18 mouse cellular contexts compared by ENCODE assay signal in the genomic region with DNA sequence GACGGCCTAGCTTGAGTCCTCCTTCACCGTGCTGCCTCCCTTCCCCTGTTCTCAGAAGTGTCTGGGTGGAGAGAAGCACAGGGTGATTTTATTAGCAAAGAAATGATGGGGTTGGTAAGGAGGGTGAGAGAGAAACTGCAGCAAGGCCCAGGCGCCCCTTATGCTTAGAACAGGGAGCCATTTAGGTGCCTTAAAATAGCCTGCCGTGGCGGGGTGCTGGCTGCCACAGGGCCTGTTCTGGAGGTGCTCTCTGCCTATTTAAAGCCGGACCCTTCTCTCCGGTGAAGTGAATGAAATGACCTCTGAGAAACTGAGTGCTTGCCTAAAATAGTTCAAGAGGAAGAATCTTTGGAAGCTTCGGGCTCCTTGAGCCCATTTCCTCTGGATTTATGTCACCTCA. TPM values are rescaled to one million over a fixed set of nuclear protein-coding genes. Genes with fewer than 3 reads are reported as not detected.
DNase-seq lines count a peak whose midpoint lies in the region; ATAC-seq and TF ChIP-seq lines count a peak whose summit lies in the region.
"Had no signal": no experiment of that assay in that cellular context is flagged by ENCODE, and none has a peak within 500 bp of the region (broad histone marks: within the 10 kb centered on the region; RNA-seq: fewer than 3 reads in every experiment).

No protein-coding gene starts in this region.

- no peaks in the 10 kb centered on the region for H3K9me3 ChIP-seq in liver, embryonic 13.5 days (replicated peaks)
- no peaks in the 10 kb centered on the region for H3K9me3 ChIP-seq in liver, embryonic 11.5 days (ENCODE audit: control insufficient read depth, low read length)
- H3K9me3 ChIP-seq in stomach, postnatal 0 days (ENCODE audit: control insufficient read depth, low read length): no peaks in the 10 kb centered on the region
- H3K9me3 ChIP-seq: forebrain, embryonic 12.5 days; lung, embryonic 15.5 days had no signal

- peak overlapping the region; percentile 78 for H3K27ac ChIP-seq in gastrocnemius, adult 2 months
- H3K27ac ChIP-seq in liver, embryonic 13.5 days: 0 out of 2 replicates have a peak overlapping the region, but pooled peaks have one; percentile 25
- no peak overlapping the region for H3K27ac ChIP-seq in liver, embryonic 11.5 days (ENCODE audit: low read depth, low read length)
- peak overlapping the region; percentile 19; the same call in 1 of the 2 replicates for H3K27ac ChIP-seq in stomach, postnatal 0 days (replicated peaks)
- H3K27ac ChIP-seq in kidney, adult 2 months (ENCODE audit: insufficient read depth, low read depth, low read length): no peak overlapping the region
- H3K27ac ChIP-seq: forebrain, embryonic 12.5 days; kidney, postnatal 0 days; lung, embryonic 15.5 days had no signal

- intact Hi-C loops in gastrocnemius, adult 2 months (cut with DNase I): no loop called here

- no peak for TF ChIP-seq POLR2A in kidney, adult 2 months (IDR thresholded peaks at IDR 0.05; ENCODE audit: low read depth, low read length)

- H3K9ac ChIP-seq in liver, embryonic 13.5 days: no peak overlapping the region
- H3K9ac ChIP-seq in liver, embryonic 11.5 days (ENCODE audit: low read depth, low read length): no peak overlapping the region
- H3K9ac ChIP-seq in stomach, postnatal 0 days (ENCODE audit: low read length): no peak overlapping the region
- H3K9ac ChIP-seq: forebrain, embryonic 12.5 days; lung, embryonic 15.5 days had no signal

- DNase-seq in gastrocnemius, adult 2 months: peak; percentile 56
- DNase-seq in gastrocnemius, postnatal 25 days: no peak
- DNase-seq in liver, embryonic 13.5 days: no peak
- no peak for DNase-seq in liver, embryonic 11.5 days (ENCODE audit: low spot score)
- peak; percentile 31 for DNase-seq in heart, postnatal 4 days
- DNase-seq in stomach, postnatal 0 days (ENCODE audit: low spot score): no peak
- DNase-seq in kidney, adult 2 months: no peak
- DNase-seq: adrenal gland, postnatal 14 days; gastrocnemius, postnatal 36 days; kidney, adult 11 months; right cerebral cortex, adult 18-20 months; thymus, postnatal 25 days had no signal

- H3K4me3 ChIP-seq in gastrocnemius, adult 2 months: no peak overlapping the region
- no peak overlapping the region for H3K4me3 ChIP-seq in liver, embryonic 13.5 days (replicated peaks)
- no peak overlapping the region for H3K4me3 ChIP-seq in liver, embryonic 11.5 days (ENCODE audit: low read depth, low read length)
- no peak overlapping the region for H3K4me3 ChIP-seq in stomach, postnatal 0 days (ENCODE audit: low read depth, low read length)
- no peak overlapping the region for H3K4me3 ChIP-seq in kidney, adult 2 months (ENCODE audit: insufficient read depth, low read depth, low read length)
- H3K4me3 ChIP-seq: forebrain, embryonic 12.5 days; lung, embryonic 15.5 days had no signal

- 70% methylated on average over 8 of the region's 8 CpGs for WGBS in liver, embryonic 13.5 days (ENCODE audit: insufficient replicate concordance)
- 75% methylated on average over 8 of the region's 8 CpGs for WGBS in liver, embryonic 11.5 days
- WGBS in stomach, postnatal 0 days: 57% methylated on average over 8 of the region's 8 CpGs
- WGBS in kidney, adult 2 months: 71% methylated on average over 8 of the region's 8 CpGs

- H3K36me3 ChIP-seq in liver, embryonic 13.5 days: no peaks in the 10 kb centered on the region
- no peaks in the 10 kb centered on the region for H3K36me3 ChIP-seq in liver, embryonic 11.5 days (ENCODE audit: control insufficient read depth, insufficient read depth, low read length)
- H3K36me3 ChIP-seq in stomach, postnatal 0 days (ENCODE audit: control insufficient read depth, insufficient read depth, low read length): no peaks in the 10 kb centered on the region
- no peaks in the 10 kb centered on the region for H3K36me3 ChIP-seq in kidney, adult 2 months (ENCODE audit: control insufficient read depth, insufficient read depth, low read length)
- H3K36me3 ChIP-seq: forebrain, embryonic 12.5 days; lung, embryonic 15.5 days had no signal

- ATAC-seq in liver, embryonic 13.5 days (ENCODE audit: low read depth): no peak
- ATAC-seq in liver, embryonic 11.5 days (replicated peaks; ENCODE audit: low FRiP score): no peak
- ATAC-seq in stomach, postnatal 0 days (ENCODE audit: low FRiP score, low TSS enrichment): no peak
- ATAC-seq: activated CD4-positive, CD25-positive, alpha-beta regulatory T cell, adult 4 months; CD4-positive, CD25-positive, alpha-beta regulatory T cell, adult 4 months had no signal

- no peak overlapping the region for H3K4me2 ChIP-seq in liver, embryonic 13.5 days
- H3K4me2 ChIP-seq in liver, embryonic 11.5 days: no peak overlapping the region
- no peak overlapping the region for H3K4me2 ChIP-seq in stomach, postnatal 0 days (replicated peaks; ENCODE audit: low read depth)
- H3K4me2 ChIP-seq: forebrain, embryonic 12.5 days; lung, embryonic 15.5 days; midbrain, embryonic 11.5 days had no signal

- peaks cover 3% of the 10 kb centered on the region; the same call in 1 of the 2 replicates for H3K27me3 ChIP-seq in liver, embryonic 13.5 days
- H3K27me3 ChIP-seq in liver, embryonic 11.5 days (replicated peaks; ENCODE audit: control insufficient read depth, insufficient read depth, low read length): 0 out of 2 replicates have a peak, but pooled peaks cover 2% of the 10 kb centered on the region
- no peaks in the 10 kb centered on the region for H3K27me3 ChIP-seq in stomach, postnatal 0 days (ENCODE audit: control insufficient read depth, insufficient read depth, low read length)
- H3K27me3 ChIP-seq in kidney, adult 2 months (replicated peaks; ENCODE audit: control insufficient read depth, insufficient read depth, low read length): no peaks in the 10 kb centered on the region
- H3K27me3 ChIP-seq: forebrain, embryonic 12.5 days; lung, embryonic 15.5 days had no signal

- TF ChIP-seq CTCF in gastrocnemius, adult 2 months (IDR thresholded peaks at IDR 0.05): no peak
- no peak for TF ChIP-seq CTCF in stomach, postnatal 0 days (IDR thresholded peaks at IDR 0.05; ENCODE audit: low read depth)
- TF ChIP-seq CTCF in kidney, adult 2 months (conservative IDR thresholded peaks at IDR 0.05; ENCODE audit: insufficient read depth, insufficient read length, low read depth, low read length): no peak

- H3K4me1 ChIP-seq in liver, embryonic 13.5 days (replicated peaks): peaks cover 77% of the 10 kb centered on the region
- H3K4me1 ChIP-seq in liver, embryonic 11.5 days (replicated peaks; ENCODE audit: control insufficient read depth, insufficient read depth, low read length): peaks cover 37% of the 10 kb centered on the region
- peaks cover 7% of the 10 kb centered on the region; the same call in 1 of the 2 replicates for H3K4me1 ChIP-seq in stomach, postnatal 0 days (replicated peaks; ENCODE audit: control insufficient read depth, insufficient read depth)
- H3K4me1 ChIP-seq in kidney, adult 2 months (ENCODE audit: control insufficient read depth, insufficient read depth, low read length): peaks cover 11% of the 10 kb centered on the region; the same call in 1 of the 2 replicates
- H3K4me1 ChIP-seq: forebrain, embryonic 12.5 days had no signal

- TF ChIP-seq EP300 in stomach, postnatal 0 days (optimal IDR thresholded peaks at IDR 0.05): no peak

RNA-seq across cellular contexts. Expression of gene Abtb2, which starts 14.6 kb away (rescaled TPM):
- 10 to 100 TPM in 1 of 2 experiments, 1 to 10 TPM in 1; 8.3 to 13.2 TPM for total RNA-seq in gastrocnemius, adult 2 months (2021)
- total RNA-seq in gastrocnemius, postnatal 25 days (2021): 1 to 10 TPM; 7.5 to 9.2 TPM
- 1.9 and 2.6 TPM in 2 replicates for polyA plus RNA-seq in liver, embryonic 13.5 days (2015; fragmentation: Nextera tagmentation; extraction: Ambion mirVana)
- polyA plus RNA-seq in liver, embryonic 11.5 days (2014; fragmentation: Nextera tagmentation; extraction: Ambion mirVana): 4.6 and 5.4 TPM in 2 replicates
- total RNA-seq in heart, postnatal 4 days (2021): 10 to 100 TPM; 23.6 to 25.6 TPM
- 3.5 and 4.0 TPM in 2 replicates for polyA plus RNA-seq in stomach, postnatal 0 days (2015; fragmentation: Nextera tagmentation; extraction: Ambion mirVana)
- polyA plus RNA-seq in kidney, adult 2 months (2012; rRNA removed): 11.6 and 12.0 TPM in 2 replicates

Comparison
In these comparisons a context has a peak if more than half of its experiments do, and no peak if none do; other contexts are left out.
1. DNase-seq: peak in gastrocnemius, adult 2 months (single experiment) and heart, postnatal 4 days (single experiment); none in gastrocnemius, postnatal 25 days (single experiment), liver, embryonic 13.5 days (single experiment), liver, embryonic 11.5 days (single experiment), stomach, postnatal 0 days (single experiment) and kidney, adult 2 months (single experiment).
2. H3K27ac ChIP-seq: peak in gastrocnemius, adult 2 months (single experiment), liver, embryonic 13.5 days (single experiment) and stomach, postnatal 0 days (single experiment); none in liver, embryonic 11.5 days (single experiment) and kidney, adult 2 months (single experiment).